Mouse (Mus musculus) G1E (cell line): ENCODE results near the gene Ablim1.

Experiments
- CTCF ChIP-seq: IDR thresholded peaks from 2 replicates; pipeline ENCODE4 v1.5.1; 2012; ENCODE audit warnings: low read depth, low read length, inconsistent platforms, mixed read lengths
- TAL1 ChIP-seq: conservative IDR thresholded peaks from 2 replicates; pipeline ENCODE4 v1.6.1; 2012; ENCODE audit warnings: low read depth, low read length, inconsistent platforms, mixed read lengths

DNA sequence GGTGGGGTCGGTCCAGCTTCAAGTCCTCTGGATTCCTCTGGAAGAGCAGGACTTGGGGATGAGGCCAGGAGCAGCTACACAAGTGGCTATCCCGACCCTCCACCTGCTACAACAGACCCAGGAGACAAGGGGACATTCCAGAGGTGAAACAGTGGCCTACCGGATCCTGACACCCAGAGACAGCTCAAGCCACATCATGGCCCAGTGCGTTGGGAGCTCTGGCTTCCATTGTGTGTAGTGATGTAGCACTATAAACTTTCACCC is 215.7 kb downstream of the Ablim1 start:
- TF ChIP-seq CTCF (no peak), TAL1 (no peak)
